Mouse (Mus musculus): Measurements from ENCODE around the gene Vmn1r24.
"Not testable (repeated sequence)": the region's sequence is repeated elsewhere in the genome, so short reads cannot be mapped to it uniquely, and the experiment has no call there.

Gene Vmn1r24

DNA sequence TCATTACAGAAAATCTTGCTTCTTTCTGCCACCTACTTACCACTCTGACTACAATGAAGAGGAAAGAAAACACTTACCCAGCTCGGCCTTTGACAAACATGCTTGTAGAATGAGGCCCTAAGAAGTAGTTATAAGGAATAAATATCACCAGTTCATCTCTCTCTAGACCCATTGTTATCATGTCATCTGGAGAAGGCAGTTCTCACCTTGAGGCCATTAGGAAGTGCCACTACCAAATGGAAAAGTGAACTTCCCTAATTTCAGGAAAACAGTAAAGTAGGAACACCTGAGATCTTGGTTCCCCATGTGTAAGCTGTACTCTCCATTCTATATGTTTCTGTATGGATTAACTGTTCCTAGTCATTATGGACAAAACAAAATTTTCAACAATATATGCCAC, at the start of gene Vmn1r24:
Vmn1r24 (minus strand) TSS at position 101 of the 400 bp plus-strand sequence.
- not testable (repeated sequence) for DNase-seq (ENCODE audit: extremely low read depth, insufficient read length, low spot score)

DNA sequence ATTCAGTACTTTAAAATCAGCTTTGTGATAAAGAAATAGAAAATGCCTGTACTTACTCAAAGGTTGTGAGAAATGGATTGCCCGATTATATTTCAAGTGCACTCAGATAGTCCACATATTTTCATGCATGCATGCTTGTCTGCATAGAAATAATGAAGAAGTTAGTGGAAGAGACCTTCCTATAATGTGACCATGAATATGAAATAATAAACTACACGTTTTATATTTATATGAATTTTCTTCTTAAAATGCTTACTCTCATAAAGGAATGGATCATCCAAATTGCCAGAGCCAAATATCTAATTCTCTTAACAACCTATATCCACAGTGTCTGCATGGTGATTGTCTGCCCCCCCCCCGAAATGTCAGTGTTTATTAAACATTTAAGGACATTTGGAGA, 19.4 kb upstream of the Vmn1r24 start, which contains the start of gene Vmn1r25:
Vmn1r25 (minus strand) TSS at position 101 of the 400 bp plus-strand sequence.
- no peak for DNase-seq (ENCODE audit: extremely low read depth, insufficient read length, low spot score)

DNA sequence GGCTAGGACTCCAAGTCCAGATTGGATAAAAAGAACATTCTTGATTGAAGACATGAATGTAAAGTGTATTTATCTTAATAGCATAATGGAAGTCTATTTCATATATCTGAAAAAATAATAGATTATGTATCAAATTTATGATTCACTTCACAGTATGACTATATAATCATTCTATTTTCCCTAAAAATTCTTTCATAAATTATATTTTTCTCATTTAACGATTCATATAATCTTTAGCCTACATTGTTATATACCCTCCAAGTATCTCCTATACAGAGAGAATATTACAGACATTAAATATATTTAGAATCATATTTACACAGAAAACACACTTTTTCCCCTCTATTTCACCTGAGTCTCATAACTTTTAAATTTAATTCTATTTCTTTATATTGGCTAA, 34.6 kb downstream of the Vmn1r24 start, which contains the start of gene Vmn1r23:
Vmn1r23 (minus strand) TSS at position 101 of the 400 bp plus-strand sequence.
- no peak for DNase-seq (ENCODE audit: extremely low read depth, insufficient read length, low spot score)

DNA sequence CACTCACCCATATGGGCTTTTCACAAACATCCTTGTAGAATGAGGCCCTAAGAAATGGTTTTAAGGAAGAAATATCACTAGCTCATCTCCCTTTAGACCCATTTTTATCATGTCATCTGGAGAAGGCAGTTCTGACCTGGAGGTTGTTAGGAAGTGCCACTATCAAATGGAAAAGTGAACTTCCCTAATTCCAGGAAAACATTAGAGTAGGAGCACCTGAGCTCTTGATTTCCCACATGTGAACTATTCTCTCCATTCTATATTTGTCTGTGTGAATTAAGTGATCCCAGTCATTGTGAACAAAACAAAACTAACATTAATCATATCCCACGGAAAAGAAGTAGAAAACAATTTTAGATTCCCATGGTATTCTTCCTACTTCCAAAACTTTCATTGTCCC, 53.4 kb downstream of the Vmn1r24 start, which contains the start of gene Vmn1r22:
Vmn1r22 (minus strand) TSS at position 101 of the 400 bp plus-strand sequence.
- no peak for DNase-seq (ENCODE audit: extremely low read depth, insufficient read length, low spot score)
